Mouse (Mus musculus) megakaryocyte, embryonic 14.5 days (primary cell): ENCODE data around the gene Szt2. TPM values are rescaled to one million over a fixed set of nuclear protein-coding genes. Genes with fewer than 3 reads are reported as not detected.

Experiments
- H3K27me3 ChIP-seq: replicated peaks from 2 replicates; pipeline ENCODE3; 2012; ENCODE audit warnings: inconsistent platforms
- H3K36me3 ChIP-seq: replicated peaks from 2 replicates; pipeline ENCODE3; 2012; ENCODE audit warnings: low read length, inconsistent platforms, mixed read lengths
- H3K4me1 ChIP-seq: 2 replicates; pipeline ENCODE4 v1.6.1; 2012; ENCODE audit warnings: inconsistent platforms
- H3K4me3 ChIP-seq: replicated peaks from 2 replicates; pipeline ENCODE3; 2012; ENCODE audit warnings: moderate library complexity, mild to moderate bottlenecking, inconsistent platforms
- H3K9me3 ChIP-seq: 2 replicates; pipeline ENCODE4 v1.6.1; 2012; ENCODE audit warnings: inconsistent platforms
- FLI1 ChIP-seq: IDR thresholded peaks from 2 replicates; pipeline ENCODE4 v1.6.1; 2012; ENCODE audit warnings: low read length, inconsistent platforms, mixed read lengths
- GATA1 ChIP-seq: IDR thresholded peaks from 3 replicates; pipeline ENCODE4 v1.6.1; 2012; ENCODE audit warnings: mixed read lengths, low read length, inconsistent platforms, borderline replicate concordance
- polyA plus RNA-seq: library from polyadenylated mRNA; stranded (reverse); fragments of >175 nt; gene quantifications from 2 replicates; pipeline ENCODE4 v1.2.3, GENCODE M21; 2012; ENCODE audit warnings: low replicate concordance; ENCODE audit not compliant: insufficient read depth

The Szt2 gene
- polyA plus RNA-seq, 1 experiment = 23.1 TPM

DNA sequence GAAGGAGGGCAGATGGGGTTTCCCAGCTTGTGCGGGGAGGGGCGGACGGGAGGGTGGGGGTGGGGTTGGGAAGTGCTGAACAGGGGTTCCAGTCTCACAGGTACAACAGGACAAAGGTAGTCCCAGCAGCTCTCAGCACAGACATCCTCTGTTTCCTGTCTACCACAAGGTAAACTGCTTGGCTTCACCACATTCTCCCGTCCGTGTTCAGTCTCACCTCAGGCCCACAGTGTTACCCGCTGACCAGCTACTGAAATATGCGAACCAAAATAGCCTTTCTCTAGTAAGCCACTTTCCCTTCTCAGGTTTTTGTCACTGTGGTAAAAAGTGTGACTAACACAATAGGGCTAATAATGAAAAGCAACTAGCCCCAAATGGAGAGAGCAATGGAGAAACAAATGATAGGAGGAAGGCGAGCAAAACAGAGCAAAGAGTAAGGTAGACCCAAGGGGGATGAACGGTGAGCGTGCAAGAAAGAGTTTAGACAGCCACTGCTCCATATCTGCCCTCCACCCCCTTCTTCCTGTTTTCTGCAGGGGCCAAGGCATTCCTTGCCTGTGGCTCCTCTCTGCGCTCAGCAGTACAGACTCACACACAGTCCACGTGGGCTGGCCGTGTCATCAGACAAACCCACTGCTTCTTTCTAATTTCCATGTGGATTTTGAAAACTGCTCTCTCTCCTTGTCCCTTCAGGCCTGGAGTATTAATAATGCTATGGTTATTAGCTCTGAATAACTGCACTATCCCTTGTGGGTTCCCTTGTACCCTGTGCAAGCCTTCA, 61.4 kb downstream of the Szt2 start:
- peaks cover 24% of the 10 kb centered on the region for H3K27me3 ChIP-seq
- no peaks in the 10 kb centered on the region for H3K36me3 ChIP-seq
- H3K9me3 ChIP-seq = peaks cover 12% of the 10 kb centered on the region
- H3K4me3 ChIP-seq = no peak overlapping the region
- TF ChIP-seq GATA1 = no peak
- TF ChIP-seq FLI1 = no peak
- H3K4me1 ChIP-seq = peaks cover 9% of the 10 kb centered on the region

DNA sequence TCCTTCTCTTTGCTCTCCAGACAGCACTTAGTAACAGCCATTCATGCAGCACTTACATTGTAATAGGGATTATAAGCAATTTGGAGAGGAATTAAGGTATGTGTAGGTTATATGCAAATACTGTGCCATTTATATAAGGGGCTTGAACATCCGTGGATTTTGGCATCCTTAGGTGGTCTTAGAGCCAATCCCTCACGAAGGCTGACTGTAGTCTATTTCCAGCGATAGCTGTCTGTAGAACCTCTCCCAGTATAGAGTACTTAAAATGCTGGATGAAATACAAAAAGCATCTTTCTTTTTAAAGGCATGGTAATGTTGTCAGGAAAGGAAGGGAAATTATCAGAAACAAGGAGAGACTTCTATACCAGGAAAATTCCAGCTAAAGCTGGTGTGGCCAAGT, 67.6 kb downstream of the Szt2 start:
- Histone ChIP-seq H3K9me3 (peaks cover 12% of the 10 kb centered on the region), H3K27me3 (peaks cover 22% of the 10 kb centered on the region), H3K4me3 (no peak overlapping the region), H3K36me3 (no peaks in the 10 kb centered on the region), H3K4me1 (0 out of 2 replicates have a peak, but pooled peaks cover 4% of the 10 kb centered on the region)
- no peak for TF ChIP-seq FLI1
- TF ChIP-seq GATA1 = no peak

DNA sequence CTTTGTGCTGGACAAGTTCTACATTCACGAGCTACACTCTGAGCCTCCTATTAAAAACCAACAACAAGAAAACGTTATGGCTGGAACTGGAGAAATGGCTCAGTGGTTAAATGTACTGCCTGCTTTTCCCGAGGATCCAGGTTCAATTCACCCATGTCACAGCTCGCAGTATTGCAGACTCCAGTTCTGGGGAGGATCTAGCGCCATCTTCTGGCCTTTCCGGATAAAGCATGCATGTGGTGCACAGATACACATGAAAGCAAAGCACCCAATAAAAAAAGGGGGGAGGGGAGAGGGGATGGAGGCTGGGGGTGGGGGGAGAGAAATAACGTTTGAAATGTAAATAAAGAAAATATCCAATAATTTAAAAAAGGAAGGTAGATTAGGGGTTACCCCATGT, 72.4 kb downstream of the Szt2 start:
- H3K27me3 ChIP-seq = peaks cover 20% of the 10 kb centered on the region
- no peak for TF ChIP-seq GATA1
- no peak for TF ChIP-seq FLI1

DNA sequence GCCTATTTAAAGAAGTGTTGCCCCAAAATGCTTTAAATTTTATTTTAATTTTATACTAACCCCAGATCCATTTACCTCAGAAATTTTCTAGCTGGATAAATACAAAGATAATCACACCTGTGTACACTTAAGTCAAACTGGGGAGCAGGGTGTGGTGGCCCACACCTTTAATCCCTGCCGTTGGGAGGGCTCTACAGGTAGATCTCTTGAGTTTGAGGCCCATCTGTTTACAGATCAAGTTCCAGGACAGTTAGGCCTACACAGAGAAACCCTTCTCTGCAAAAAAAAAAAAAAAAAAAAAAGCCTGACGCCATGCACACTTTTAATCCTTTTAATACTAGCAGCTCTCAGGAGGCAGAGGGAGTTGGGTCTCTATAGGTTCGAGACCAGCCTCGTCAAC, 73.1 kb downstream of the Szt2 start:
- Histone ChIP-seq H3K4me1 (peaks cover 17% of the 10 kb centered on the region), H3K9me3 (no peaks in the 10 kb centered on the region), H3K36me3 (no peaks in the 10 kb centered on the region), H3K27me3 (peaks cover 20% of the 10 kb centered on the region), H3K4me3 (no peak overlapping the region)
- TF ChIP-seq GATA1 (no peak), FLI1 (no peak)

More for the DNA sequence above, 72.4 kb downstream of the Szt2 start:
- Histone ChIP-seq H3K9me3 (no peaks in the 10 kb centered on the region), H3K36me3 (no peaks in the 10 kb centered on the region), H3K4me3 (no peak overlapping the region), H3K4me1 (peaks cover 13% of the 10 kb centered on the region)

DNA sequence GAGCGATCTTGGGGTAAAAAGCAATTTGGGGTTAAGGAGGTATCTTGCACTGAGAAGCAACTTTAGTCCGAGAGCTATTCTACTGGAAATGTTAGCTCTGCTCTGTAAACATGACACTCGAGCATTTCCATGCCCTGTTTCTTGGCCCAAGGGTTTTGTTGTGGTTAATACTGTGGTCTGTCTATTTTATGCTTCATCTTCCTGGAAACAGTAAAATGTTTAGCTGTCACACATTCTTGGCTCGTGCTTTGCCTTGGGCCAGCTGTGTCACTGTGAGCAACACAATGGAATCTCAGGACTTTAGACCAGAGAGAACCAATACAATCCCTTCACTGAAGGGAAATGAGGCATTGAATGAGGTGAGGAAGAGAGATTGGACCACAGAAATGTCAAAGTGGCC, 77.3 kb downstream of the Szt2 start:
- no peaks in the 10 kb centered on the region for H3K36me3 ChIP-seq
- H3K27me3 ChIP-seq = peaks cover 15% of the 10 kb centered on the region
- H3K9me3 ChIP-seq = peaks cover 4% of the 10 kb centered on the region
- peaks cover 13% of the 10 kb centered on the region for H3K4me1 ChIP-seq
- no peak overlapping the region for H3K4me3 ChIP-seq
- no peak for TF ChIP-seq FLI1
- no peak for TF ChIP-seq GATA1

DNA sequence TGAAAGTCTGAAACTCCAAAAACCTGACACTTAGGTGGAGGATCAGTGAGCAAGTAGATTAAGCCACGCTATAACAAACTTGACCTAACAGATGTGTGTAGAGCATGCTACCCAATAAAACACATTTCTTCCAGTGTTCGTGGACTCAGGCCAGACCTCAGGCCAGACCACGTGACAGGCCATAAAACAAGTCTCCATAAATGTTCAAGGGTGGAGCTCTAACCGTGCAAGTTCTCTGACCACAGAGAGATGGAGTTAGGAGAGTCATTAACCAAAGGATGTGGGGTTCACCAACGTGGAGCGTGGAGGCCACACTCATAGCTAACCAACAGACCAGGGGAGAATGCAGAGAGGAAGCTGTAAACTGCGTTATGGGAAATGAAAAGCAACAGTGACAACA, 82.6 kb downstream of the Szt2 start:
- peaks cover 10% of the 10 kb centered on the region for H3K9me3 ChIP-seq
- no peak for TF ChIP-seq GATA1
- TF ChIP-seq FLI1 = no peak
- peaks cover 8% of the 10 kb centered on the region for H3K4me1 ChIP-seq
- peak overlapping the region; percentile 38 for H3K4me3 ChIP-seq
- no peaks in the 10 kb centered on the region for H3K36me3 ChIP-seq
- peaks cover 16% of the 10 kb centered on the region for H3K27me3 ChIP-seq

DNA sequence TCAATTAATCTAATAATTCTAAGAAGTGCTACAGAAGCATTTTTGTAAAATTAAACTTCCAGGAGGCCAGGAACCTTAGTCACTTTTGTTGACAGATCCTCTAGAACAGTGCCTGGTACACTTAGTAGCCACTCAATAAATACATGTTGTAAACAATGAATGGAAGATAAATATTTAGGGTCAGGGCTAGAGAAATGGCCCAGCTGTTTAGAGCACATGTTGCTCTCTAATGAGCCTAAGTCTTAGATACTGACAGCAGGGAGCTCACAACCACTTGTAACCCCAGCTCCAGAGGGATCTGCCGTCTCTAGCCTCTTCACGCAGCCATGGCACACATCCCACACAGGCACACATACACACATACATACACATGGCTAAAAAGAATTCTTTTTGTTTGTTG, 88.4 kb downstream of the Szt2 start:
- TF ChIP-seq GATA1 = no peak
- no peak for TF ChIP-seq FLI1
- Histone ChIP-seq H3K4me1 (no peaks in the 10 kb centered on the region; the same call in none of the 2 replicates), H3K9me3 (peaks cover 9% of the 10 kb centered on the region), H3K27me3 (peaks cover 38% of the 10 kb centered on the region), H3K36me3 (no peaks in the 10 kb centered on the region), H3K4me3 (no peak overlapping the region)

DNA sequence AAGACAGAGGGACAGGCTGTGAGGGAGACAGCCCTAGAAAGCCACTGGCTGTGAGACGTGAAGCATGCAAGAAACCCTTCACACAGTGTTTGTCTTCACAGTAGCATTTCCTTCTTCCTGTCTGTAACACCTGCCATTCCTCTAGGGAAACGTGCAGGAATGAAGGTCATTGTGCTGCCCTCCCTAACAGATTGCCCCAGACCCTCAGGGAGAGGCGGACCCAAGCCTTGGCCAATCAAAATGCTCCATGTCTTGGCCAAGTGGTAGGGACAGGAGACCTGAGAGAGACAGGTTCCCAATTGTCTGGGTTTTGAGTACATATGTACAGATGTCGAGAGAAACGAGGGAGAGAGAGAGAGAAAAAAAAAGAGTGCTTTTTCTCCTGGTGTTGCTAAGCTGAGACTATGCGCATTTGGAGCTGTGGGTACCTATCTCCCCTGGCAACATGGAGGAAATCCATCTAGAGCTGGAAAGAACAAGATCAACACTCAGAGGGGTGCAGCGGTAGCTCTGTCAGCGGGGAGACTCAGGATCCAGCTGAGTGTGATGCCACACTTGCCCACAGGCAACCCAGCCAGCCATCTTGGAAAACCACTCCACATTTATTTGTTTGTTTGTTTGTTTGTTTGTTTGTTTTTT, 89.2 kb downstream of the Szt2 start:
- Histone ChIP-seq H3K4me1 (peaks cover 3% of the 10 kb centered on the region), H3K4me3 (no peak overlapping the region), H3K27me3 (peaks cover 44% of the 10 kb centered on the region), H3K36me3 (no peaks in the 10 kb centered on the region), H3K9me3 (peaks cover 13% of the 10 kb centered on the region)
- TF ChIP-seq GATA1 = no peak
- no peak for TF ChIP-seq FLI1

DNA sequence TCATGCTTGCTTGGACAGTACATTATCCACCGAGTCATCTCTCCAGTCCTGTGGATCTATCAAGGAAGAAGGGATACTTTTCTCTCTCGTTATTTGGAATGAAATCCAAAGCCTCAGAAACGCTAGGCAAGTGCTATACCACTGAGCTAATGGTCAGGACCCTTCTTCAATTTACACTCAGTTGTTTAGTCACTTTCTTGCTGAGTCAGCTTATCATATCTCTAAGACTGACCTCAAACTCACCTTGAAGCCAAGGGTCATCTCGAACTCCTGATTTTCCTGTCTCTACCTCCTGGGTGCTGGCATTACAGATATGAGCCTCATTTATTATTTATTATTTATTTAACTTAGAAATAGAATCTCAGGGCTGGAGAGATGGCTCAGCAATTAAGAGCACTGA, 92.4 kb downstream of the Szt2 start:
- Histone ChIP-seq H3K4me1 (peaks cover 3% of the 10 kb centered on the region), H3K27me3 (peaks cover 58% of the 10 kb centered on the region), H3K4me3 (no peak overlapping the region), H3K36me3 (no peaks in the 10 kb centered on the region), H3K9me3 (peaks cover 28% of the 10 kb centered on the region)
- no peak for TF ChIP-seq GATA1

DNA sequence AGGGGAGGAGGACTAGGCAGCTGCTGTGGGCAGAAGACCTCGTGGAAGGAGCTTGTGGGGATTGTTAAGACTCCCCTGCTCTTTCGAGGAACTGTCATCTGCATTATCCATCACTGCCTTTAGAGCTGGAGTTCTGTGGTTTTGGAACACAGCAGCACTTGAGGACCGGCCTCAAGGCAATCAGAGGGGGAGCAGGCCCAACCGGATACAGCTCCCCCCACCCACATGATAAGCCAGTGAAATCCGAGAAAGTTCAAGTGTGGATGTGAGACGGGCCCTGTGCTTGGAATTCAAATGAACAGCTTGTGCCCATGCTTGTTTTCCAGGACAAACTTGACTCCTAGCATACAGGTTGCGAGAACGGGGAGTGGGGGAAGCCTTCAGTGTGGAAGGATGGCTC, 93.8 kb downstream of the Szt2 start:
- Histone ChIP-seq H3K4me1 (peaks cover 3% of the 10 kb centered on the region), H3K4me3 (no peak overlapping the region), H3K9me3 (peaks cover 28% of the 10 kb centered on the region), H3K36me3 (no peaks in the 10 kb centered on the region), H3K27me3 (peaks cover 55% of the 10 kb centered on the region)
- no peak for TF ChIP-seq GATA1
- TF ChIP-seq FLI1 = no peak

Other genes starting within 250 kb of the Szt2 start
- gene Kdm4a, start 229.2 kb downstream of the Szt2 start, polyA plus RNA-seq = 11.3 and 18.7 TPM in 2 replicates
- gene Ptprf, start 117.9 kb downstream of the Szt2 start, polyA plus RNA-seq = 0.41 and 1.1 TPM in 2 replicates
- gene Med8, start 64 bp upstream of the Szt2 start, polyA plus RNA-seq = 12.6 and 39.3 TPM in 2 replicates
- 148 and 265 TPM in 2 replicates for gene Elovl1, start 18.8 kb upstream of the Szt2 start, polyA plus RNA-seq
- gene Cdc20, start 28.1 kb upstream of the Szt2 start, polyA plus RNA-seq = 89.0 and 104 TPM in 2 replicates
- gene Mpl, start 48.2 kb upstream of the Szt2 start, polyA plus RNA-seq = 425 and 2,158 TPM in 2 replicates
- 32.0 and 48.6 TPM in 2 replicates for gene Tie1, start 80.8 kb upstream of the Szt2 start, polyA plus RNA-seq
- gene 2610528J11Rik, start 117.7 kb upstream of the Szt2 start, polyA plus RNA-seq = 64.9 and 160 TPM in 2 replicates
- 0.22 TPM in 1 of 2 replicates, not detected in the other for gene Tmem125, start 134.8 kb upstream of the Szt2 start, polyA plus RNA-seq
- not detected in 2 replicates for gene Cfap57, start 211.5 kb upstream of the Szt2 start, polyA plus RNA-seq
- gene Ebna1bp2, start 211.5 kb upstream of the Szt2 start, polyA plus RNA-seq = 1.1 and 21.0 TPM in 2 replicates
- 0.08 TPM in 1 of 2 replicates, not detected in the other for gene Olfr62, start 249.7 kb upstream of the Szt2 start, polyA plus RNA-seq